Mouse (Mus musculus) lung, postnatal 0 days (tissue): ENCODE results near the gene Syn2. TPM values are rescaled to one million over a fixed set of nuclear protein-coding genes. Genes with fewer than 3 reads are reported as not detected.
"Not testable (repeated sequence)": the region's sequence is repeated elsewhere in the genome, so short reads cannot be mapped to it uniquely, and the experiment has no call there.

Experiments used
- ATAC-seq: fragments of 200-750 bp; cut with Nextera tagmentation; 2 replicates; pipeline ENCODE4 v1.8.0; 2017; ENCODE audit warnings: moderate library complexity
- DNase-seq: peaks from one replicate; pipeline ENCODE4 v3.0.0-alpha.2; 2016; ENCODE audit warnings: low spot score
- H3K27ac ChIP-seq: fragments of 300-500 bp; sonication (generic); 2 replicates; pipeline ENCODE4 v1.5.1; 2014; ENCODE audit warnings: antibody characterized with exemption, mild to moderate bottlenecking, low read length, mixed read lengths
- H3K27me3 ChIP-seq: fragments of 300-500 bp; sonication (generic); replicated peaks from 2 replicates; pipeline ENCODE4 v1.6.1; 2014; ENCODE audit warnings: low read length, mixed read lengths; ENCODE audit not compliant: insufficient read depth
- H3K36me3 ChIP-seq: fragments of 300-500 bp; sonication (generic); 2 replicates; pipeline ENCODE4 v1.6.1; 2014; ENCODE audit warnings: low read length, mixed read lengths; ENCODE audit not compliant: insufficient read depth
- H3K4me1 ChIP-seq: fragments of 300-500 bp; sonication (generic); 2 replicates; pipeline ENCODE4 v1.6.1; 2014; ENCODE audit warnings: antibody characterized with exemption, low read depth, low read length, mixed read lengths; ENCODE audit not compliant: insufficient read depth
- H3K4me2 ChIP-seq: fragments of 300-500 bp; sonication (generic); replicated peaks from 2 replicates; pipeline ENCODE4 v1.6.1; 2014; ENCODE audit warnings: low read depth, mild to moderate bottlenecking, low read length, moderate library complexity, mixed read lengths
- H3K4me3 ChIP-seq: fragments of 300-500 bp; sonication (generic); 2 replicates; pipeline ENCODE4 v1.5.1; 2014; ENCODE audit warnings: low read depth, low read length
- H3K9ac ChIP-seq: fragments of 300-500 bp; sonication (generic); replicated peaks from 2 replicates; pipeline ENCODE4 v1.6.1; 2014; ENCODE audit warnings: low read depth, mild to moderate bottlenecking
- H3K9me3 ChIP-seq: fragments of 300-500 bp; sonication (generic); 2 replicates; pipeline ENCODE4 v1.6.1; 2016; ENCODE audit warnings: low read length, mixed read lengths
- CTCF ChIP-seq: IDR thresholded peaks from 2 replicates; pipeline ENCODE4 v1.5.1; 2016; ENCODE audit warnings: antibody characterized with exemption, mild to moderate bottlenecking
- EP300 ChIP-seq: IDR thresholded peaks from 2 replicates; pipeline ENCODE4 v1.6.1; 2016; ENCODE audit warnings: antibody characterized with exemption, mild to moderate bottlenecking, control low read depth
- WGBS: fragments of 180-500 bp; shearing (Covaris S2); extraction: QIAGEN DNeasy Blood & Tissue Kit; methylation state at CpG from one replicate; pipeline ENCODE4 v1.1.7; 2014; 5-methylcytosine and 5-hydroxymethylcytosine counted together
- polyA plus RNA-seq: library from polyadenylated mRNA; unstranded; fragments of >200 nt; fragmentation: Nextera tagmentation; extraction: Ambion mirVana; gene quantifications from 2 replicates; pipeline ENCODE4 v1.2.1, GENCODE M21; 2015

The Syn2 gene
- polyA plus RNA-seq, 1 experiment from 2014 or later, result 1.0 TPM

DNA sequence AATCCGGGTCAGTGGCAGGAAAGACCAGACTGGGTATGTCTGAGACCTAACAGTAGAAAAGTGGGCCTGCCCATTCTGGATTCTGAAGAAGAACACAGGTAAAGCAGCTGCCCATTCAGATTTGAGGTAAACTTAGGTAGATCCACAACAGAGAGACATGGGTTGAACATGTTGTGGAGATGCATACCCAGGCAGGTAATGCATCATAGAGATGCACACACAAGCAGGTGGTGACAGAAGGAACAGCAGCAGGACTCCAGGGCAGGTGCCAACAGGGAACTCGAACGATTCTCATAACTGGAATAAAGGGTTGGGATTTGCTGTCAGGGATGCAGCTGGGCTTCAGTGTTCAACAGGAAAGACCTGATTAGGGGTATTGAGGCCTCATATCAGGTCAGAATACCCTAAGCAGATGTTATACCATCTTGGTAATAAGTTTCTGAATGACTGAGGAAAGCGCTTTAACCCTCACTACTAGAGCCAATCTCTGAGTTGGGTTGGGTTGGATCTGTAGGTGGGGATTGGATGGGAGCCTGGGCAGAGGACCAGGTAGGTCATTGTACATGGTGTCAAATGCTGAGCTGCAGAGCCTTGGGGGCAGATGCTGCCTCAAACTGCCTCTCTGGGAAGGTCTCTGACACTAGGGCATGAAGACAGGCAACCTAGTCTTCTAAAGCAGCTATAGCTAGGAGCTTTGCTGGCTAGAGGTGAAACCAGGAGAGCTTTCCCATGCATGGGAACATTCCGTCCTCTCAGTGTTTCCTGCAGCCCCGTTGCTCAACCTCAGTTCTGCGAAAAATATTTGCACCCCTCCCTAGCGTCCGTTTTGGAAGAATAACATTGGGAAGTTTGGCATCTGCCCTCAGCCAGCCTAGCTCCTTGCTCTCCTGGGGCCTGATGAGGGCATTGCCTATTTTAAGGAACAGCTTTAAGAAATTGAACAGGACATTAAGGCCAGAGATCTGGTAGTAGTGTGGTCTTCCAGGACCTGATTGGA, 103.6 kb downstream of the Syn2 start:
- peak; percentile 44 for DNase-seq
- ATAC-seq, result peak; percentile 43; the same call in 1 of the 2 replicates

DNA sequence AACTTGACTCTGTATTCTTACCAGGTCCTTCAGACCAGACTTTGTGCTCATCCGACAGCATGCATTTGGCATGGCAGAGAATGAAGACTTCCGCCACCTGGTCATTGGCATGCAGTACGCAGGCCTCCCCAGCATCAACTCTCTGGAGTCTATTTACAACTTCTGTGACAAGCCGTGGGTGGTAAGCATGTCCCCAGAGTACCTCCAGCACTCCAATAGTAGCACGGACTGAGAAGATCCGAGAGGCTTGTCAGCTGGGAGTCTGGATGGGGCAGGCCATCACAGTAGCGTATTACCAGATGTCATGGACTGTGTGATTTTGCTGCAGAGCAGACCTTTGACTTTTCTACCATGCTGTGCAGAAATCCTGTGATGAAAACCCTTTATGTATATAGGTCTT, 104.6 kb downstream of the Syn2 start:
- no peak for TF ChIP-seq EP300
- no peak for TF ChIP-seq CTCF
- ATAC-seq, result no peak
- Histone ChIP-seq H3K4me2 (no peak overlapping the region), H3K4me3 (no peak overlapping the region), H3K27ac (no peak overlapping the region), H3K27me3 (no peaks in the 10 kb centered on the region), H3K9ac (no peak overlapping the region), H3K9me3 (no peaks in the 10 kb centered on the region), H3K4me1 (no peaks in the 10 kb centered on the region), H3K36me3 (no peaks in the 10 kb centered on the region)
- 81% methylated on average over 7 of the region's 7 CpGs for WGBS
- DNase-seq, result no peak

More for the DNA sequence above, 103.6 kb downstream of the Syn2 start:
- Histone ChIP-seq H3K27ac (no peak overlapping the region), H3K4me1 (no peaks in the 10 kb centered on the region), H3K9me3 (no peaks in the 10 kb centered on the region), H3K27me3 (no peaks in the 10 kb centered on the region), H3K36me3 (no peaks in the 10 kb centered on the region), H3K9ac (no peak overlapping the region), H3K4me3 (no peak overlapping the region), H3K4me2 (no peak overlapping the region)
- TF ChIP-seq CTCF, result no peak
- TF ChIP-seq EP300, result peak; percentile 82
- 71% methylated on average over 9 of the region's 9 CpGs for WGBS

DNA sequence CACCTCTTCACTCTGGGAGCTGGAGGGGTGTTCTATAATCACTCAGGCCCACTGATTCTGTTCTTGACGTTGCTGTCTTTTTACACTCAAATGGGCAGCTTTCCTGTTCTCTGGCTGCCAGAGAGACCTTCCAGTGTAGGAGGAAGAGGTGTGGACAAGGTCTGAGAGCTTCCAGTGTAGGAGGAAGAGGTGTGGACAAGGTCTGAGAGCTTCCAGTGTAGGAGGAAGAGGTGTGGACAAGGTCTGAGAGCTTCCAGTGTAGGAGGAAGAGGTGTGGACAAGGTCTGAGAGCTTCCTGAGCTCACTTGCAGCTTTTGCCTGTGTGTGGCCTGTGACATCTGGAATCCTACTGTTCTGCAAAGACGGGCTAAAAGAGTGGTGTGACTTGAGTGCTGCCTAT, 105.7 kb downstream of the Syn2 start:
- H3K27me3 ChIP-seq, DNase-seq, H3K9me3 ChIP-seq, H3K9ac ChIP-seq, H3K27ac ChIP-seq, H3K4me1 ChIP-seq, H3K36me3 ChIP-seq, H3K4me2 ChIP-seq, H3K4me3 ChIP-seq, ATAC-seq: not testable (repeated sequence)
- 24% methylated on average over 2 of the region's 2 CpGs for WGBS

DNA sequence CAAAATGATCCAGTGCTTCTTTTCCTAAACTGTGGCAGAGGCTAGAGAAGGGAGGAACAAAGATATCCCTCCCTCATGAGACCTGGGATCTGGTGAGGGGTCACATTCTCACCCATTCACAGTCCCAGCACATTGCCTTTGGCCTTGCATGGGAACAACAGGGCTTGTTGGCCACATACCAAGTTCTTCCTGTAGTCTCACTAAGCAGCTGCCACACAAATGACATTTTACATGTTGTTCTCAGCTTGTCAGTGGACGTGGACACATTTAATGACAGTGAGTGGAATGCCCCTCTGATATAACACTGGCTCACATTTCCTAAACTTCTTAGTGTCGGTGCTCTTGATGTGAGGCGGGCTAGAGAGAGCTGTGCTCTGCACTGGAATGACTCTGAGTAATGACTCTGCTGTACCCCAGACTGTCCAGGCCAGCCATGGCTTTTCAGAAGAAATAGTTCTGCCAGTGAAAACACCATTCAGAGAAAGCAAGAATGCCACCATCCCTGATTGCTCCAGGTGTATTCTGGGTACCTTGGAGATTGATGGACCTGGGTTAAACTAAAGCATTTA, 106.5 kb downstream of the Syn2 start:
- ATAC-seq, result peak; percentile 65
- DNase-seq, result peak; percentile 18
- Histone ChIP-seq H3K4me2 (no peak overlapping the region), H3K27ac (no peak overlapping the region), H3K9me3 (no peaks in the 10 kb centered on the region), H3K27me3 (no peaks in the 10 kb centered on the region), H3K4me1 (no peaks in the 10 kb centered on the region), H3K36me3 (no peaks in the 10 kb centered on the region), H3K4me3 (no peak overlapping the region), H3K9ac (no peak overlapping the region)
- TF ChIP-seq CTCF, result no peak
- TF ChIP-seq EP300, result no peak
- WGBS, result 52% methylated on average over 3 of the region's 3 CpGs

DNA sequence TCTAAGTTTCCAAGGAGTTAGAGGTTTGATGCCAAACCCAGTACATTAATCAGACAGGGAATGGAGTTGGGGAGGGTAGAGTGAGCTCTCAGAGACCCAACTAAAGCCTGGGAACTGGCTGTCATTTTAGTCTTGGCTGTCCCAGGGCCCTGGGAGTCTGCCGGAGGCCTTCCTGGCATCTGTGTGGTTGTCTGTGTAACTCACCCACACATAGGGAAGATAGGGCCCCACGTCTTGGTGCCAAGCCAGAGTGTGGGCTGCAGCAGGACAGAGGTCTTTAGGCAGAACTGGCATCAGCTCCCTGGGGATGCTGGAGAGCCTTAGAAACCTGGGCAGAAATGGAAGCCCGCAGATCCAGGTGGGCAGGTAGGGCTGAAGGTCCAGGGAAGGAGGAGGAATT, 107.2 kb downstream of the Syn2 start:
- WGBS, result 81% methylated on average over 3 of the region's 3 CpGs
- no peak overlapping the region for H3K27ac ChIP-seq
- H3K36me3 ChIP-seq, result no peaks in the 10 kb centered on the region
- no peak for DNase-seq
- no peak for ATAC-seq
- no peaks in the 10 kb centered on the region for H3K27me3 ChIP-seq
- TF ChIP-seq EP300, result no peak
- TF ChIP-seq CTCF, result no peak
- no peaks in the 10 kb centered on the region for H3K9me3 ChIP-seq
- no peak overlapping the region for H3K9ac ChIP-seq
- no peak overlapping the region for H3K4me2 ChIP-seq
- no peaks in the 10 kb centered on the region for H3K4me1 ChIP-seq
- no peak overlapping the region for H3K4me3 ChIP-seq

DNA sequence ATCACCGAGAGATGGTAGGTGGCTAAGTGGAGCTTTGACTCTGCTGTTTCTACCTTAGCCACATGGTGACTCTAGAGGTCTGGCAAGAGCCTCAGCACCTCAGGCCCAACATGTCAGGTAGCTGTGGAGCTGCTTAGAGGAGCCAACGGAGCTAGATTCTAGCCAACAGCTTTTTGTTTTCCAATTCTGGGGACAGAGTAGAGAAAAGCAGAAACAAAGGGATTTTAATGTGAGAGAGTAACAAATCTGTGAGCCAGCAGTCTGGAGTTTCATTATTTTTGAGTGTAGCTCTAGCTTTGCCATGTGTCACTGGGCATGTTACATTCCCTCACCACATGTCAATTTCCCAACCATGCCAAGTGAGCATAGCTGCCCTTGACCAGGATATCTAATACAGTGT, 109.5 kb downstream of the Syn2 start:
- H3K9me3 ChIP-seq, result no peaks in the 10 kb centered on the region
- H3K27me3 ChIP-seq, result no peaks in the 10 kb centered on the region
- no peak overlapping the region for H3K27ac ChIP-seq
- no peak overlapping the region for H3K9ac ChIP-seq
- no peaks in the 10 kb centered on the region for H3K36me3 ChIP-seq
- H3K4me3 ChIP-seq, result no peak overlapping the region
- 60% methylated on average over 2 of the region's 2 CpGs for WGBS
- H3K4me1 ChIP-seq, result no peaks in the 10 kb centered on the region
- DNase-seq (no peak), ATAC-seq (no peak)
- no peak overlapping the region for H3K4me2 ChIP-seq
- TF ChIP-seq CTCF, result 0 out of 2 replicates have a peak, but pooled peaks have one; percentile 14
- no peak for TF ChIP-seq EP300
